Mouse (Mus musculus): Measurements from ENCODE around the gene Prph. TPM values are rescaled to one million over a fixed set of nuclear protein-coding genes. Genes with fewer than 3 reads are reported as not detected.
A peak's percentile ranks its signal among the peaks of the same experiment; 100 is the strongest.

Prph gene
- polyA plus RNA-seq, 1 experiment from 2014 or later, result 0.22 TPM

DNA sequence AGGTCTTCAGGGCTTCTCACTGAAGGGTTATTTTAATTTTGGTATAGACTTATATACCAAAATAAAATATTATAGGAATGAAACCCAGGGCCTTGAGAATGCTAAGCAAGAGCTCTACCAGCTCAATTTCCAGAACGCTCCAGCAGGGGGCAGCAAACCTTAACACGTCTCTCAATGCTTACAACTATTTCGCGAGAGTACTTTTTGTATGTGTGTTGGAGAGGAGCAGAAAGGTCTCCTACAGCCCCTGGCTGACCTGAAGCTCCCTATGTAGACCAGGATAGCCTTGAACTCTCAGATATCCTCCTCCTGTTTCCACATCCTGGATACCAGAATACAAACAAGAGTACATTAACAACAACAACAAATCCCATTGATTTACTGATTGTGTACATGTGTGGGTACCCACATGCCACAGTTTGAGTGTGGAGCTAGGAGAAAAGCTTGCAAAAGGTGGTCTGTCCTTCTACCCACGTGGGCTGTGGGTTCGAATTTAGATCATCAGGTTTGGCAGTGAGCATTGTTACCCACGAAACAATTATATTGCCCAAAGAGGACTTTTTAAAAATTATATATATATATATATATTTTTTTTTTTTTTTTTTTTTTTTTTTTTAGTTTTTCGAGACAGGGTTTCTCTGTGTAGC is 30.2 kb upstream of the Prph start:
- 19% methylated on average over 7 of the region's 8 CpGs for WGBS
- Histone ChIP-seq H3K36me3 (no peaks in the 10 kb centered on the region), H3K9me3 (replicated peaks) (peaks cover 4% of the 10 kb centered on the region; the same call in 1 of the 2 replicates), H3K27me3 (replicated peaks) (no peaks in the 10 kb centered on the region), H3K4me1 (replicated peaks) (peaks cover 10% of the 10 kb centered on the region), H3K27ac (ENCODE audit: poor library complexity, severe bottlenecking) (no peak overlapping the region), H3K4me3 (no peak overlapping the region), H3K9ac (no peak overlapping the region), H3K4me2 (no peak overlapping the region)
- ATAC-seq (ENCODE audit: insufficient number of reproducible peaks, low FRiP score), result no peak

DNA sequence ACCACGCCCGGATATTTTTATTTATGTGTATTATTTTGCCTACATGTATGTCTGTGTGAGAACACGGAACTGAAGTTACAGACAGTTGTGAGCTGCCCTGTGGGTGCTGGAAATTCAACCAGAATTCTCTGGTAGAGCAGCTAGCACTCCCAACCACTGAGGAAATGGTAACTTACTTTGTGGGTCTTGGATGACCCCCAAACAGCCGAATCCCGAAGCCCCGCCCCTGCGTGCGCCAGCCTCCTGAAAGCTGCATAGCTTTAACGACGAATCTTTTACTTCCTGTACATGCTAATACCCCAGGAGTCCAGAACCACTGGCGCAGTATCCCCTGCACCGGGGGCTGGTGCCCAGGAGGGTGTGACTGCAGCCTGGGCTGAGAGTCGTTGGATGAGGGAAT is 29.6 kb upstream of the Prph start:
- H3K4me1 ChIP-seq (replicated peaks), result peaks cover 10% of the 10 kb centered on the region
- no peak overlapping the region for H3K9ac ChIP-seq
- H3K36me3 ChIP-seq, result no peaks in the 10 kb centered on the region
- peaks cover 4% of the 10 kb centered on the region; the same call in 1 of the 2 replicates for H3K9me3 ChIP-seq (replicated peaks)
- 65% methylated on average over 13 of the region's 13 CpGs for WGBS
- no peak overlapping the region for H3K4me3 ChIP-seq
- no peak overlapping the region for H3K4me2 ChIP-seq
- no peak overlapping the region for H3K27ac ChIP-seq (ENCODE audit: poor library complexity, severe bottlenecking)
- ATAC-seq (ENCODE audit: insufficient number of reproducible peaks, low FRiP score), result no peak
- H3K27me3 ChIP-seq (replicated peaks), result no peaks in the 10 kb centered on the region

DNA sequence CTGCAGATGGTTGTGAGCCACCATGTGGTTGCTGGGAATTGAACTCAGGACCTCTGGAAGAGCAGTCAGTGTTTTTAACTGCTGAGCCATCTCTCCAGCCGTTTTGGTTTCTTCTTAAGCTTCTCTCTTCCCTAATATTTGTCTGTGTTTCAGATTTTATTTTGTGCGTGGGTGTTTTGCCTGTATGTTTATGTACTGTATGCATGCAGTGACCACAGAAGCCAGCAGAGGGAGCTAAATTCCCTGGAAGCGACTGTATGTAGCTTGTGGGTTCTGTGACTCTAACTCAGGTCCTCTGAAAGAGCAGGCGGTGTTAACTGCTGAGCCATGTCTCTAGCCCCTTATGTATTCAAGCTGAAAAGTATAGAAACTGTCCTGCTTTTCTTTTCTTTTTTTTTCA is 28.7 kb upstream of the Prph start:
- H3K36me3 ChIP-seq, result no peaks in the 10 kb centered on the region
- H3K9me3 ChIP-seq (replicated peaks), result peaks cover 3% of the 10 kb centered on the region; the same call in 1 of the 2 replicates
- peaks cover 10% of the 10 kb centered on the region for H3K4me1 ChIP-seq (replicated peaks)
- H3K4me3 ChIP-seq, result no peak overlapping the region
- WGBS, result 56% methylated on average over 4 of the region's 4 CpGs
- no peaks in the 10 kb centered on the region for H3K27me3 ChIP-seq (replicated peaks)
- ATAC-seq (ENCODE audit: insufficient number of reproducible peaks, low FRiP score), result no peak
- no peak overlapping the region for H3K4me2 ChIP-seq
- no peak overlapping the region for H3K27ac ChIP-seq (ENCODE audit: poor library complexity, severe bottlenecking)
- no peak overlapping the region for H3K9ac ChIP-seq

DNA sequence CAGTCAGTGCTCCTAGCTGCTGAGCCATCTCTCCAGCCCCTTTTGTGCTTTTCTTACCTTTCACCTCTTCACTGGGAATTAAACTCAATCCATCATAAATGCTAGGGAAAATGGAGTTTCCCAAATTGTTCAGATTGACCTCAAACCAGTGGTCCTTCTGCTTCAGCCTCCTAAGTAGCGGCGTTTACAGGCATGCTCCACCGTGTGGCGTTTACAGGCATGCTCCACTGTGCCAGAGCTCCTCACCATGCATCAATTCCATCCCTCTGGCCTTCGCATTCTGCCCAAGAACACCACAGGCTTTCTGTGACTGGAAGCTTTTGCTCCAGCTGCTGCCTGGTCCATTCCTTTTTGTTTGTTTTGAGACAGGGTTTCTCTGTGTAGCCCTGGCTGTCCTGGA is 27.9 kb upstream of the Prph start:
- no peak overlapping the region for H3K4me3 ChIP-seq
- H3K9me3 ChIP-seq (replicated peaks), result no peaks in the 10 kb centered on the region; the same call in 1 of the 2 replicates
- 73% methylated on average over 5 of the region's 5 CpGs for WGBS
- H3K27ac ChIP-seq (ENCODE audit: poor library complexity, severe bottlenecking), result no peak overlapping the region
- H3K4me1 ChIP-seq (replicated peaks), result peaks cover 16% of the 10 kb centered on the region
- H3K9ac ChIP-seq, result no peak overlapping the region
- ATAC-seq (ENCODE audit: insufficient number of reproducible peaks, low FRiP score), result no peak
- no peaks in the 10 kb centered on the region for H3K36me3 ChIP-seq
- no peak overlapping the region for H3K4me2 ChIP-seq
- no peaks in the 10 kb centered on the region for H3K27me3 ChIP-seq (replicated peaks)

DNA sequence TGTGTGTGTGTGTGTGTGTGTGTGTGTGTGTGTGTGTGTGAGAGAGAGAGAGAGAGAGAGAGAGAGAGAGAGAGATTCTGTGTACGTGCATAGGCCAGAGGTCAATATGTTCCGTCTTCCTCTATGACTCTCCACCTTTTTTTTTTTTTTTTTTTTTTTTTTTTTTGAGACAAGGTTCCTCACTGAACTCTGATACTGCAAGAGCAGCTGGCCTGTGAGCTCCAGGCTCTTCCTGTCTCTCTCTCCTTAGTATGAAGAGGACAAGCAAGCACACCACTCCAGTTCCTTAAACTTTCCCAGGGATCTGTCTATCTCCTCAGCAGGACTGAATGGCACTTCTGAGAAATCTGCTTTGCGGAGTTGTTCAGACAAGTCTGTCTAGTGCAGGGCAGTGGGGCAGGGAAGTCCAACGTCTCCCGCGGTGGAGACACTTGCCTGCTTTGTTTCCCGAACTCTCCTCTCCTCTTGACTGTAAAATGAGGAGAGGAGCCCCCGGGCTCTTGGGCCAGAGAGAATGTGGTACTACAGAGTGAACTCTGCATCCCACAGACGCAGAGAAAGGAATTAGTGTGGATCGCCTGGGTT is 26.0 kb upstream of the Prph start:
- Histone ChIP-seq H3K9ac (peak overlapping the region; percentile 79), H3K36me3 (no peaks in the 10 kb centered on the region), H3K27me3 (replicated peaks) (no peaks in the 10 kb centered on the region), H3K27ac (ENCODE audit: poor library complexity, severe bottlenecking) (peak overlapping the region; percentile 94), H3K4me1 (replicated peaks) (peaks cover 35% of the 10 kb centered on the region), H3K4me2 (peak overlapping the region; percentile 89), H3K4me3 (peak overlapping the region; percentile 75), H3K9me3 (replicated peaks) (no peaks in the 10 kb centered on the region; the same call in 1 of the 2 replicates)
- WGBS, result 6% methylated on average over 9 of the region's 10 CpGs
- no peak for ATAC-seq (ENCODE audit: insufficient number of reproducible peaks, low FRiP score)

DNA sequence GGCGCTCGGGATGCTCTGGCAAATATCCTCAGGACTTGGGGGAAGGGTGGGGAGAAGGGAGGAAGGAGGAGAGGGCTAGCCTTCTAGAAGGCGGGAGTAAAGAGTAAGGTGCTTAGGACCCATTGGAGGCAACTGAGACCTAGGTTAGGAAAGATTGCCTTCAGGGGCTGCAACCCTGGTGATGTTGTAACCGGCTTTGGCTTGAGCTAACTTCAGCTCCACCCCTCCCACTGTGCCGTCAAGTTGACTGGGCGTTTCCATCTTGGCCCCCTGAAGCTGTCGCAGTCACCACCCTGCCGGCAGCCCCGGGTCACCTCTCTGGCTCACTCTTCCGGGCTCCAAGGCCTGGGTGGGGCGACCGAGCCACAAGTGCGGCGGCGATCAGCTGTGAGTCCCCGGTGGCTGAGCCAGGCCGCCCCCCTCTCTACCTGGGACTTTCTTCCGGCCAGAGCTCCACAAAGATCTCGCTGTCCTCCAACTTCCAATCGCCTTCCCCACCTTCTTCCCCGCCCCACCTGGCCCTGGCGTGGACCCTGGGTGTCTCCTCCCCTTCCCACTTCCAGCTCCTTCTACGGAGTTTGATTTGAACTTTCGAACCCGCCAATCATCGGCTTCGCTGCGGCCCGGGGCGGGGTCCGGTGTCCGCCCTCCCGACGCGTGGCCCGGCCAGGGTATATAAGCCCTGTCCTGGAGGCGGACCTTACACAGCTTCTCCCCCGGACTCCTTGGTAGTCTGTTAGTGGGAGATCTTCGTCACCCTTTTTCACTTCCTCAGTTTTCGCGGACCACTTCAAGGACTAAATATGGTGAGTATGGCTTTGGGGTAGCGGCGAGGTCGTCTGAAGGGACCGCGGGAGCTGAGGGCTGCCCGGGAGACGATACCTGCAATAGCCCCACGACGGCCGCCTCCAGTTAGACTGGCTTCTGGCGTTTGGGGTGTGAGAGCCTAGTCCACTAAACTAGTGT is 25.1 kb upstream of the Prph start, which contains the start of gene Tuba1c:
TSS of gene Tuba1c (plus strand) at position 273 of the 966 bp plus-strand sequence.
- Histone ChIP-seq H3K4me2 (peak within 1 kb of the TSS; percentile 89), H3K4me3 (peak within 1 kb of the TSS; percentile 75), H3K27ac (ENCODE audit: poor library complexity, severe bottlenecking) (peak within 1 kb of the TSS; percentile 94), H3K9me3 (replicated peaks) (no peaks in the 10 kb centered on the region; the same call in 1 of the 2 replicates), H3K4me1 (replicated peaks) (peaks cover 35% of the 10 kb centered on the region), H3K9ac (peak within 1 kb of the TSS; percentile 79), H3K27me3 (replicated peaks) (no peaks in the 10 kb centered on the region), H3K36me3 (peaks cover 5% of the 10 kb centered on the region)
- under 1% methylated on average over 51 of the region's 52 CpGs for WGBS
- ATAC-seq (ENCODE audit: insufficient number of reproducible peaks, low FRiP score), result peak; percentile 94

DNA sequence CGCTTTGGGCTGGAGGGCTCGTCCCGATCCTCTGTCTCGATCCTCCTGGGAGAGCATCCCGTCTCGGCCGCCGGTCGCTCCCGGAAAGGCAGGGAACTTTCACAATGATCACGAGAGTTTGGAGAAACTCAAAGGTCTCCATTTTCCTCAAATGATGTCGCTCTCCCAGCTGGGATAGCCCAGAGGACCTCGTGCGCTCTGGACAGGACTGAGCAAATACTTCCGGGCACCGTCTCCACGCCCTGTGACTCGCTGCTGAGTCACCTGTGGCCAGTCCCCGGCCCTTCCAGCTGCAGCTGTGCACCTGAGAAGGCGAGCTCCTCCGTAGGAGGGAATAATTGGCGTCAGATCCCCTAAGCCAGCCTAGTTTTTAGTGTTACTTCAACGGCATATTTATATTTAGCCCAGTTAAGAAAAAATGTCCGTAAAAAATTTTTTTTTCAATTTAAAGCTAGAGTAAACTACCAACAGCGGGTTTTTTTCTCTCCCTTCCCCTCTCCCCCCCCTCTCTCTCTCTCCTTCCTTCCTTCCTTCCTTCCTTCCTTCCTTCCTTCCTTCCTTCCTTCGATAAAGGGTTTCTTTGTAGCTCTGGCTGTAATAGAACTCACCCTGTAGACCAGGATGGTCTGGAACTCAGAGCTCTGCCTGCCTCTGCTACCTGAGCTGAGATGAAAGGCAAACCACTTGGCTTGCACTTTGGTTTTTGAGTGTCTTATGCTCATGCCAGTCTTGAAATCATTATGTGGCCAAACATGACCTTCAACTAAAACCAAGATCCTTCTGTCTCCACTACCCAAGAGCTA is 24.2 kb upstream of the Prph start:
- Histone ChIP-seq H3K4me3 (peak overlapping the region; percentile 75), H3K27ac (ENCODE audit: poor library complexity, severe bottlenecking) (peak overlapping the region; percentile 94), H3K4me2 (peak overlapping the region; percentile 89), H3K9me3 (replicated peaks) (no peaks in the 10 kb centered on the region; the same call in 1 of the 2 replicates), H3K9ac (peak overlapping the region; percentile 78), H3K4me1 (replicated peaks) (peaks cover 39% of the 10 kb centered on the region), H3K36me3 (peaks cover 14% of the 10 kb centered on the region), H3K27me3 (replicated peaks) (no peaks in the 10 kb centered on the region)
- 10% methylated on average over 26 of the region's 26 CpGs for WGBS
- peak; percentile 81 for ATAC-seq (ENCODE audit: insufficient number of reproducible peaks, low FRiP score)

DNA sequence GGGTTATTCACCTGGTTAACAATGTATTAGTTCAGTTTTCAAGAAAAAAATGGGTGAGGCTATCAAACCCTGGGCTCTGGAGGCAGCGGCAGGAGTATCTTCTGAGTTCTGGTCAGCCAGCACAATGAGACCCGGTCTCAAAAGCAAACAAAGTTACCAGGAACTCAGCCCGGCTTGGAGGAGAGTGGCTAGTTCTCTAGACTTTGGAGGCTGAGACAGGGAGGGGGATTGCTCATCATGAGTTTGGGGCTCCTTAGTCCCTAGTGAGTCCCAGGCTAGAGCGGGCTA is 23.6 kb upstream of the Prph start:
- H3K9ac ChIP-seq, result peak overlapping the region; percentile 59
- ATAC-seq (ENCODE audit: insufficient number of reproducible peaks, low FRiP score), result no peak
- H3K27me3 ChIP-seq (replicated peaks), result no peaks in the 10 kb centered on the region
- H3K4me3 ChIP-seq, result peak overlapping the region; percentile 75
- H3K9me3 ChIP-seq (replicated peaks), result no peaks in the 10 kb centered on the region; the same call in 1 of the 2 replicates
- peaks cover 20% of the 10 kb centered on the region for H3K36me3 ChIP-seq
- peak overlapping the region; percentile 89 for H3K4me2 ChIP-seq
- H3K27ac ChIP-seq (ENCODE audit: poor library complexity, severe bottlenecking), result no peak overlapping the region
- peaks cover 43% of the 10 kb centered on the region for H3K4me1 ChIP-seq (replicated peaks)
- WGBS, result 61% methylated on average over 4 of the region's 4 CpGs

DNA sequence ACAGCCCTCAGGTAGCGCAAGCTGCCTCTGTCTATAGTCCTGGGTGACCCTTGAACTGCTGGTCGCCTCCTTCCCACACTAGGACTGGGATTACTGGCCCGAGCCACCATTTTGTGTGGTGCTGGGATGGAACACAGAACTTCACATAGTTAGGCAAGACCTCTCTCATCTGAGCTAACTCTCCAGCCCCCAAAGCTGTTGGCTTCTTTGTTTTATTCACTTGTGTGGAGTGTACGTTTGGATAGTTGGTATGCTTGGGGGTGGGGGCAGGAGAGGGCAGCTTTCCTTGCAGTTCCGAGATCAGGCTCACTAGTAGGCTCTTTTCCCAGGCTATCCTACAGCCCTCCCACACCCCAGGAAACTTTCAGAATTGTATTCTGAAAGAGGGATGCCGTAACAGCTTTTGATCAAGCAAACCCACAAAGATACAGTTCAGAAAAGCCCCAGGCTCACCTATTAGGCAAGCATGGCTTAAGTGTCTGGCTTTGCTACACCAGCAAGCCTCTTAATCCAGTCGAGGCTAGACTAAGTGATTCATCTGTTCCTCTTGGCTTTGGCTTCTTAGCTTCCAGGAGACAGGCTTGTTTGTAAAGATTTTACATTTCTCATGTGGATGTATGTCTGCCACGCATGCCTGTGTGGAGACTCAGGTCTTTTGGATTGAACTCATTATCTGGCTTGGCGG is 22.8 kb upstream of the Prph start:
- peak overlapping the region; percentile 89 for H3K4me2 ChIP-seq
- peaks cover 43% of the 10 kb centered on the region for H3K4me1 ChIP-seq (replicated peaks)
- H3K27ac ChIP-seq (ENCODE audit: poor library complexity, severe bottlenecking), result peak overlapping the region; percentile 48
- ATAC-seq (ENCODE audit: insufficient number of reproducible peaks, low FRiP score), result no peak
- H3K36me3 ChIP-seq, result peaks cover 26% of the 10 kb centered on the region
- no peaks in the 10 kb centered on the region for H3K9me3 ChIP-seq (replicated peaks)
- peak overlapping the region; percentile 75 for H3K4me3 ChIP-seq
- no peaks in the 10 kb centered on the region for H3K27me3 ChIP-seq (replicated peaks)
- 50% methylated on average over 9 of the region's 9 CpGs for WGBS
- H3K9ac ChIP-seq, result peak overlapping the region; percentile 64

DNA sequence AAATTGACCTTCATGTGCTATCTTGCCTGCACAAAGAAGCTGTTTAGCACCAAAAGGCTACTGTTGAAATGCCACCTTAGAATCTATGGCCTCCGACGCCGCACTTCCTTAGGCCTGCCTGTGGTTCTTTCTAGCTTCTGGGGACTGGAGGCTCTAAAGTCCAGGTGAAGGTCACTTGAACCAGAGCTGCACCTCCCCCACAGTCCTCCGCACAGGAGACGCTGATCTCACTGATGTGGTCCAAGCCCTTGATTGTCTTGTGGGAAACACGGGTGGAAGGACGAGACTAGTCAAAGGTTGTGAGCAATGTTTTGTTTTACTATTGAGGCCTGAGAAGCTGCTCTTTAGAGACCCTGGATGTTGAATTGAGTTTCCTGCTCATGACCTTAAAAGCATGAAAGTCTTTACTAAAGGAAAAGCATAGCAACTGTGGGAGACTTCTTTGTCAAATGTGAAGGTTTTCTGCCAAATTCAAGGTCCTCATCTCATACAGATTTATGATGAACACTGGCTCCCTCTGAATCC is 22.2 kb upstream of the Prph start:
- Histone ChIP-seq H3K4me3 (peak overlapping the region; percentile 75), H3K9ac (peak overlapping the region; percentile 64), H3K27me3 (replicated peaks) (no peaks in the 10 kb centered on the region), H3K4me2 (peak overlapping the region; percentile 89), H3K36me3 (peaks cover 26% of the 10 kb centered on the region), H3K4me1 (replicated peaks) (peaks cover 43% of the 10 kb centered on the region), H3K9me3 (replicated peaks) (no peaks in the 10 kb centered on the region), H3K27ac (ENCODE audit: poor library complexity, severe bottlenecking) (peak overlapping the region; percentile 48; the same call in 1 of the 2 replicates)
- 35% methylated on average over 7 of the region's 7 CpGs for WGBS
- no peak for ATAC-seq (ENCODE audit: insufficient number of reproducible peaks, low FRiP score)

Measured in heart, embryonic 12.5 days (tissue).